Mouse (Mus musculus) liver, embryonic 15.5 days (tissue): ENCODE data around the gene Arhgap21. TPM values are rescaled to one million over a fixed set of nuclear protein-coding genes. Genes with fewer than 3 reads are reported as not detected.

Experiments
- ATAC-seq: fragments of 200-750 bp; cut with Nextera tagmentation; 2 replicates; pipeline ENCODE4 v1.8.0; 2017; ENCODE audit warnings: moderate number of reproducible peaks, mild to moderate bottlenecking, moderate library complexity; ENCODE audit not compliant: insufficient read depth
- H3K27ac ChIP-seq: fragments of 300-500 bp; sonication (generic); replicated peaks from 2 replicates; pipeline ENCODE4 v1.5.1; 2015; ENCODE audit warnings: mild to moderate bottlenecking, inconsistent platforms
- H3K27me3 ChIP-seq: fragments of 300-500 bp; sonication (generic); 2 replicates; pipeline ENCODE4 v1.6.1; 2015; ENCODE audit warnings: mild to moderate bottlenecking, inconsistent platforms
- H3K36me3 ChIP-seq: fragments of 300-500 bp; sonication (generic); replicated peaks from 2 replicates; pipeline ENCODE4 v1.6.1; 2015; ENCODE audit warnings: moderate library complexity, mild to moderate bottlenecking, inconsistent platforms
- H3K4me1 ChIP-seq: fragments of 300-500 bp; sonication (generic); replicated peaks from 2 replicates; pipeline ENCODE4 v1.6.1; 2015; ENCODE audit warnings: inconsistent platforms
- H3K4me2 ChIP-seq: fragments of 300-500 bp; sonication (generic); 2 replicates; pipeline ENCODE4 v1.6.1; 2015; ENCODE audit warnings: moderate library complexity, mild to moderate bottlenecking, inconsistent platforms
- H3K4me3 ChIP-seq: fragments of 300-500 bp; sonication (generic); replicated peaks from 2 replicates; pipeline ENCODE4 v1.5.1; 2015; ENCODE audit warnings: mild to moderate bottlenecking, inconsistent platforms
- H3K9ac ChIP-seq: fragments of 300-500 bp; sonication (generic); 2 replicates; pipeline ENCODE4 v1.6.1; 2015; ENCODE audit warnings: moderate library complexity, mild to moderate bottlenecking, inconsistent platforms
- H3K9me3 ChIP-seq: fragments of 300-500 bp; sonication (generic); replicated peaks from 2 replicates; pipeline ENCODE4 v1.6.1; 2016; ENCODE audit warnings: inconsistent platforms
- WGBS: fragments of 180-500 bp; shearing (Covaris S2); methylation state at CpG from one replicate; pipeline ENCODE4 v1.1.7; 2015; ENCODE audit warnings: mixed read lengths; ENCODE audit not compliant: insufficient replicate concordance; 5-methylcytosine and 5-hydroxymethylcytosine counted together
- polyA plus RNA-seq: library from polyadenylated mRNA; unstranded; fragments of >200 nt; fragmentation: Nextera tagmentation; extraction: Ambion mirVana; gene quantifications from 2 replicates; pipeline ENCODE4 v1.2.1, GENCODE M21; 2015

The Arhgap21 gene
- polyA plus RNA-seq, 1 experiment from 2014 or later, result 5.8 TPM

- Histone ChIP-seq H3K4me3 (no peak overlapping the region), H3K4me2 (no peak overlapping the region), H3K27me3 (no peaks in the 10 kb centered on the region), H3K4me1 (no peaks in the 10 kb centered on the region), H3K27ac (no peak overlapping the region), H3K9me3 (no peaks in the 10 kb centered on the region), H3K9ac (no peak overlapping the region), H3K36me3 (peaks cover 33% of the 10 kb centered on the region)
- no peak for ATAC-seq
- WGBS, result 74% methylated on average over 3 of the region's 3 CpGs
Measured at GRCm38 (mm10) chr2:20888751-20889150, 79.9 kb downstream of the Arhgap21 start.

GRCm38 (mm10) chr2:20883288-20883687 is 85.4 kb downstream of the Arhgap21 start:
- Histone ChIP-seq H3K36me3 (peaks cover 58% of the 10 kb centered on the region), H3K4me2 (no peak overlapping the region), H3K9me3 (no peaks in the 10 kb centered on the region), H3K27me3 (no peaks in the 10 kb centered on the region), H3K9ac (no peak overlapping the region), H3K4me1 (no peaks in the 10 kb centered on the region; the same call in 1 of the 2 replicates), H3K27ac (no peak overlapping the region), H3K4me3 (no peak overlapping the region)
- 83% methylated on average over 8 of the region's 8 CpGs for WGBS
- no peak for ATAC-seq

- Histone ChIP-seq H3K4me1 (no peaks in the 10 kb centered on the region; the same call in 1 of the 2 replicates), H3K27ac (no peak overlapping the region), H3K36me3 (peaks cover 51% of the 10 kb centered on the region), H3K27me3 (no peaks in the 10 kb centered on the region), H3K9me3 (no peaks in the 10 kb centered on the region), H3K4me2 (no peak overlapping the region), H3K4me3 (no peak overlapping the region), H3K9ac (no peak overlapping the region)
- WGBS, result 87% methylated on average over 16 of the region's 16 CpGs
- ATAC-seq, result no peak
Measured at GRCm38 (mm10) chr2:20879877-20880605, 88.6 kb downstream of the Arhgap21 start.

GRCm38 (mm10) chr2:20874621-20875020 is 94.1 kb downstream of the Arhgap21 start:
- no peak for ATAC-seq
- 84% methylated on average over 5 of the region's 5 CpGs for whole genome bisulfite sequencing

GRCm38 (mm10) chr2:20869212-20869965 is 99.3 kb downstream of the Arhgap21 start:
- no peak overlapping the region for H3K9ac ChIP-seq
- H3K4me3 ChIP-seq, result no peak overlapping the region
- peaks cover 48% of the 10 kb centered on the region for H3K36me3 ChIP-seq
- H3K4me2 ChIP-seq, result no peak overlapping the region
- H3K9me3 ChIP-seq, result no peaks in the 10 kb centered on the region
- H3K27me3 ChIP-seq, result no peaks in the 10 kb centered on the region
- WGBS, result 51% methylated on average over 2 of the region's 2 CpGs
- ATAC-seq, result no peak
- H3K4me1 ChIP-seq, result no peaks in the 10 kb centered on the region
- H3K27ac ChIP-seq, result no peak overlapping the region

More at GRCm38 (mm10) chr2:20874621-20875020, 94.1 kb downstream of the Arhgap21 start:
- Histone ChIP-seq H3K4me2 (no peak overlapping the region), H3K36me3 (peaks cover 43% of the 10 kb centered on the region), H3K27me3 (no peaks in the 10 kb centered on the region), H3K9me3 (no peaks in the 10 kb centered on the region), H3K4me3 (no peak overlapping the region), H3K27ac (no peak overlapping the region), H3K4me1 (no peaks in the 10 kb centered on the region; the same call in 1 of the 2 replicates), H3K9ac (no peak overlapping the region)

GRCm38 (mm10) chr2:20868052-20868451 is 100.6 kb downstream of the Arhgap21 start:
- no peaks in the 10 kb centered on the region for H3K9me3 ChIP-seq
- ATAC-seq, result no peak
- peaks cover 56% of the 10 kb centered on the region for H3K36me3 ChIP-seq
- no peaks in the 10 kb centered on the region for H3K4me1 ChIP-seq
- no peak overlapping the region for H3K9ac ChIP-seq
- H3K4me2 ChIP-seq, result no peak overlapping the region
- no peak overlapping the region for H3K4me3 ChIP-seq
- no peak overlapping the region for H3K27ac ChIP-seq
- no peaks in the 10 kb centered on the region for H3K27me3 ChIP-seq

GRCm38 (mm10) chr2:20865795-20866194 is 102.9 kb downstream of the Arhgap21 start:
- no peak for ATAC-seq
- Histone ChIP-seq H3K4me3 (no peak overlapping the region), H3K9me3 (no peaks in the 10 kb centered on the region), H3K4me2 (no peak overlapping the region), H3K9ac (no peak overlapping the region), H3K4me1 (no peaks in the 10 kb centered on the region), H3K27ac (no peak overlapping the region), H3K27me3 (no peaks in the 10 kb centered on the region), H3K36me3 (peaks cover 69% of the 10 kb centered on the region)
- WGBS, result 67% methylated on average over 3 of the region's 3 CpGs

GRCm38 (mm10) chr2:20864569-20864968 is 104.1 kb downstream of the Arhgap21 start:
- Histone ChIP-seq H3K36me3 (peaks cover 78% of the 10 kb centered on the region), H3K4me3 (no peak overlapping the region), H3K27ac (no peak overlapping the region), H3K4me1 (no peaks in the 10 kb centered on the region), H3K27me3 (no peaks in the 10 kb centered on the region), H3K4me2 (no peak overlapping the region), H3K9ac (no peak overlapping the region), H3K9me3 (no peaks in the 10 kb centered on the region)
- 82% methylated on average over 2 of the region's 2 CpGs for WGBS
- ATAC-seq, result no peak

GRCm38 (mm10) chr2:20860756-20861155 is 107.9 kb downstream of the Arhgap21 start:
- no peak overlapping the region for H3K27ac ChIP-seq
- H3K36me3 ChIP-seq, result peaks cover 92% of the 10 kb centered on the region
- H3K9ac ChIP-seq, result no peak overlapping the region
- H3K27me3 ChIP-seq, result no peaks in the 10 kb centered on the region
- ATAC-seq, result no peak
- no peaks in the 10 kb centered on the region for H3K9me3 ChIP-seq
- no peak overlapping the region for H3K4me2 ChIP-seq
- H3K4me1 ChIP-seq, result no peaks in the 10 kb centered on the region
- no peak overlapping the region for H3K4me3 ChIP-seq
- WGBS, result 84% methylated on average over 5 of the region's 5 CpGs

GRCm38 (mm10) chr2:20849346-20849745 is 119.3 kb downstream of the Arhgap21 start:
- Histone ChIP-seq H3K4me2 (no peak overlapping the region), H3K9me3 (no peaks in the 10 kb centered on the region), H3K9ac (no peak overlapping the region), H3K4me3 (no peak overlapping the region), H3K36me3 (peaks cover 69% of the 10 kb centered on the region), H3K27me3 (no peaks in the 10 kb centered on the region), H3K27ac (no peak overlapping the region), H3K4me1 (no peaks in the 10 kb centered on the region)
- ATAC-seq, result no peak
- WGBS, result 93% methylated on average over 18 of the region's 18 CpGs

- ATAC-seq, result no peak
- 56% methylated on average over 3 of the region's 3 CpGs for WGBS
- H3K36me3 ChIP-seq, result no peaks in the 10 kb centered on the region
Measured at GRCm38 (mm10) chr2:20831608-20832406, 136.9 kb downstream of the Arhgap21 start.

More at GRCm38 (mm10) chr2:20831608-20832406, 136.9 kb downstream of the Arhgap21 start:
- no peak overlapping the region for H3K27ac ChIP-seq
- no peaks in the 10 kb centered on the region for H3K9me3 ChIP-seq
- H3K9ac ChIP-seq, result no peak overlapping the region
- no peaks in the 10 kb centered on the region for H3K27me3 ChIP-seq
- H3K4me2 ChIP-seq, result no peak overlapping the region
- H3K4me1 ChIP-seq, result no peaks in the 10 kb centered on the region
- no peak overlapping the region for H3K4me3 ChIP-seq
